ENCODE assay signal across 9 mouse cellular contexts in genomic region chr1:93210213-93210641, GRCm38 (mm10). TPM values are rescaled to one million over a fixed set of nuclear protein-coding genes. Genes with fewer than 3 reads are reported as not detected.
A peak's percentile ranks its signal among the peaks of the same experiment; 100 is the strongest.
DNase-seq lines count a peak whose midpoint lies in the region; ATAC-seq and TF ChIP-seq lines count a peak whose summit lies in the region.
"Had no signal": no experiment of that assay in that cellular context is flagged by ENCODE, and none has a peak within 500 bp of the region (broad histone marks: within the 10 kb centered on the region; RNA-seq: fewer than 3 reads in every experiment).

No protein-coding gene starts in this region.

- H3K27ac ChIP-seq in forebrain, postnatal 0 days (ENCODE audit: low read depth, low read length) = no peak overlapping the region
- peak overlapping the region; percentile 92 for H3K27ac ChIP-seq in lung, embryonic 15.5 days

- TF ChIP-seq CTCF in forebrain, postnatal 0 days (IDR thresholded peaks at IDR 0.05; ENCODE audit: low read depth) = no peak

- no peak overlapping the region for H3K9ac ChIP-seq in forebrain, postnatal 0 days
- no peak overlapping the region for H3K9ac ChIP-seq in lung, embryonic 15.5 days

- peak; percentile 88 for DNase-seq in 3T3-L1 (ENCODE audit: low read depth, low spot score)
- peak; percentile 87 for DNase-seq in adrenal gland, postnatal 14 days
- DNase-seq in forebrain, postnatal 0 days = peak; percentile 57
- peak; percentile 85 for DNase-seq in heart, postnatal 4 days
- DNase-seq in layer of hippocampus, adult 18-20 months (ENCODE audit: low spot score in 2 of 2) = peak; percentile 43 to 54
- peak; percentile 44 for DNase-seq in right cerebral cortex, postnatal 25 days
- no peak for DNase-seq in yolk sac, embryonic 10.5 days (ENCODE audit: low spot score)

- no peaks in the 10 kb centered on the region; the same call in 1 of the 2 replicates for H3K4me1 ChIP-seq in forebrain, postnatal 0 days (ENCODE audit: insufficient read depth)
- H3K4me1 ChIP-seq in lung, embryonic 15.5 days = peaks cover 59% of the 10 kb centered on the region
- H3K4me1 ChIP-seq: megakaryocyte, embryonic 14.5 days had no signal

- 21% methylated on average over 9 of the region's 9 CpGs for WGBS in forebrain, postnatal 0 days
- WGBS in lung, embryonic 15.5 days = 1% methylated on average over 9 of the region's 9 CpGs

- no peaks in the 10 kb centered on the region for H3K36me3 ChIP-seq in forebrain, postnatal 0 days (ENCODE audit: insufficient read depth)
- H3K36me3 ChIP-seq in lung, embryonic 15.5 days = no peaks in the 10 kb centered on the region

- no peak overlapping the region for H3K4me3 ChIP-seq in forebrain, postnatal 0 days (ENCODE audit: low read depth, low read length)
- no peak overlapping the region for H3K4me3 ChIP-seq in lung, embryonic 15.5 days
- H3K4me3 ChIP-seq: megakaryocyte, embryonic 14.5 days had no signal

- no peak overlapping the region for H3K4me2 ChIP-seq in forebrain, postnatal 0 days (ENCODE audit: low read depth)
- H3K4me2 ChIP-seq in lung, embryonic 15.5 days = peak overlapping the region; percentile 26

- no peaks in the 10 kb centered on the region for H3K27me3 ChIP-seq in forebrain, postnatal 0 days (ENCODE audit: insufficient read depth, low read length)
- no peaks in the 10 kb centered on the region for H3K27me3 ChIP-seq in lung, embryonic 15.5 days

- peak; percentile 76 for ATAC-seq in forebrain, postnatal 0 days
- ATAC-seq in lung, embryonic 15.5 days (ENCODE audit: borderline replicate concordance, extremely low read depth, low FRiP score, low TSS enrichment) = peak; percentile 88

- no peaks in the 10 kb centered on the region for H3K9me3 ChIP-seq in forebrain, postnatal 0 days (ENCODE audit: low read length)
- H3K9me3 ChIP-seq in lung, embryonic 15.5 days = no peaks in the 10 kb centered on the region
- H3K9me3 ChIP-seq: megakaryocyte, embryonic 14.5 days had no signal

RNA-seq across cellular contexts. Expression of gene Sned1, which starts 25.4 kb away (rescaled TPM):
- total RNA-seq in adrenal gland, postnatal 14 days (2021) = 22.5 and 23.2 TPM in 2 replicates
- total RNA-seq in forebrain, postnatal 0 days (2014; rRNA removed) = 6.2 and 10.6 TPM in 2 replicates
- polyA plus RNA-seq in forebrain, postnatal 0 days (2015; fragmentation: Nextera tagmentation; extraction: Ambion mirVana) = 1.1 and 2.8 TPM in 2 replicates
- total RNA-seq in heart, postnatal 4 days (2021) = 10 to 100 TPM; 11.0 to 11.4 TPM
- total RNA-seq in layer of hippocampus, adult 18-20 months (2021) = 1 to 10 TPM; 4.8 to 6.1 TPM
- 19.6 and 23.2 TPM in 2 replicates for polyA plus RNA-seq in lung, embryonic 15.5 days (2015; fragmentation: Nextera tagmentation; extraction: Ambion mirVana)

RNA-seq across cellular contexts. Expression of gene Crocc2, which starts 41.7 kb away (rescaled TPM):
- total RNA-seq in adrenal gland, postnatal 14 days (2021) = 0.07 and 0.08 TPM in 2 replicates
- 1.9 and 2.7 TPM in 2 replicates for total RNA-seq in forebrain, postnatal 0 days (2014; rRNA removed)
- polyA plus RNA-seq in forebrain, postnatal 0 days (2015; fragmentation: Nextera tagmentation; extraction: Ambion mirVana) = 0.43 and 0.92 TPM in 2 replicates
- total RNA-seq in heart, postnatal 4 days (2021) = under 1 TPM; 0.45 to 0.48 TPM
- under 1 TPM; 0.20 to 0.42 TPM for total RNA-seq in layer of hippocampus, adult 18-20 months (2021)
- 3.2 and 3.7 TPM in 2 replicates for polyA plus RNA-seq in lung, embryonic 15.5 days (2015; fragmentation: Nextera tagmentation; extraction: Ambion mirVana)

RNA-seq across cellular contexts. Expression of gene 2310007B03Rik, which starts 49.5 kb away (rescaled TPM):
- total RNA-seq in adrenal gland, postnatal 14 days (2021) = not detected in 2 replicates
- total RNA-seq in forebrain, postnatal 0 days (2014; rRNA removed) = 0.23 TPM in 1 of 2 replicates, not detected in the other
- 0.14 and 0.25 TPM in 2 replicates for polyA plus RNA-seq in forebrain, postnatal 0 days (2015; fragmentation: Nextera tagmentation; extraction: Ambion mirVana)
- total RNA-seq in heart, postnatal 4 days (2021) = not detected
- total RNA-seq in layer of hippocampus, adult 18-20 months (2021) = not detected
- 14.1 and 16.7 TPM in 2 replicates for polyA plus RNA-seq in lung, embryonic 15.5 days (2015; fragmentation: Nextera tagmentation; extraction: Ambion mirVana)
